Mouse (Mus musculus) adrenal gland, adult 18-20 months (tissue): ENCODE data around the gene BC030867. TPM values are rescaled to one million over a fixed set of nuclear protein-coding genes. Genes with fewer than 3 reads are reported as not detected.

Source experiments
- DNase-seq, 2 experiments: peaks; one replicate each; pipeline ENCODE4 v3.0.0; 2021 to 2022; ENCODE audit warnings: low spot score in 2 of 2
- total RNA-seq, 2 experiments: library from RNA; stranded (reverse); gene quantifications; 1 replicate in 1 of 2; 2 replicates in 1 of 2; pipeline ENCODE4 v1.2.3; 2021

Gene BC030867
- total RNA-seq, 2 experiments from 2014 or later: 0.46 TPM; not detected in 1

DNA sequence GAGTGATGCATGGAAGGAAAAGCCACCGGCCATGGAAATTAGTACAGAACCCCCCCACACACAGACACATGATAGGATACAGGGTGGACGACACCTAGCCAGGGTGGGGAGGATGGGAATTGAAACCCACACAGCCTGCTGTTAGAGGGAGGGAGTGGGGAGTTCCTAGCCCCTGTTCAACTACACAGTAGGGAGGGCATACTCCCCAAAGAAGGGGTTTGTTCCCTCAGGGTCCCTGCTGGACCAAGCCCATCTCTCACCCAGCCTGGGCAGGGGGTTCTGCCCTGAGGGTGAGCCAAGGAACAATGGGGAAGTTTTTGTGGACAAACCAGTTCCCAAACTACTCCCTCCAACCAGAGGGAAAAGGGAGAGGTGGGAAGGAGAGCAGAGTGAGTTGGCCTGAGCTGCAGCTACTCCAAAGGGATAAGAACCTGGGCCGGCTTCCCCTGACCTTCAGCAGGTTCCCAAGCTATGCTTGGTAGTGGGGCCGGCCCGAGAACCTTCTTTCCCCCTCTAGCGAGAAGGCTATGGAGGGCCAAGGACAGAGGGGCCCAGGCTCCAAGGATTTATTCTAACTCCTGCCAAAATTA, 40.9 kb downstream of the BC030867 start:
- DNase-seq: no peak

DNA sequence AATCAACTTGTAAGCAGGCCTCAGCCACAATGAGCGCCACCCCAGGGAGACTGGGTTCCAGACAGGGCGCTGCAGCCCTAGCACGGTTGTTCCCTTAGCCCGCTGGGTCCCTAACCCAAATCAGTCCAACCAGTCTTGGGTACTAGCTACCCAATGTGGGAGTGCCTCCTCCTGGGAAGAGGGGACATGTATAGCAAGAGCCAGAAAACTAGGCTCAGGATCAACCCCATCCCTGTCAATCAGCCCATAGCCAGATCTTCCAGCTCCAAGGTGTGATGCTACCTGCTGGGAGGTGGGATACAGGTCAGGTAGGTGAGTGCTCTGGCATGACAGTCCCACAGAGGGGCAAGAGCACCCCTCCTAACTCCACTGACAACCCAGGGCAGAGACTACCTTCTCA, 41.5 kb downstream of the BC030867 start:
- DNase-seq: no peak

DNA sequence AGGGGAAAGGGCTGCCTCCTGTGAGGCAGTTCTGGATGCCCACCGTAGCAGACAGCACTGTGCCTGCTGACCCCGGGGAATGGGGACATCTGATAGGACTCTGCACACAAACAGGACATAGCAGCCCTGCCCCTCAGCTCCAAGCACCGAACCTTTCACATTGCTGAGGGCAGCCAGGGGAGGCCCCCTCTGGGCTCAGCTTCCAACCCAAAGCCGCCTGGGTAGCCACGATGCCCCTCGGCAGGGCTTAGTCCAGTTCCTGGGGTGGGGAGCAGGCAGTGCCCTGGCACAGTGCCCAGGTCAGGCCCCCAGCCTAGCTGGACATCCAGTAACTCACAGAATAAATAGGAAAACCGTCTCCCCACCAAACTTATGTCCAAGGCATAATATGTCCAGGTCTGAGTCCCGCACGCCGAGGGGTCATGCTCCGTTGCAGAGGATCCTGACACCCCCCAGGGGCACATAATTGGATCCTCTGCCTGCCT, 42.4 kb downstream of the BC030867 start:
- DNase-seq: no peak

DNA sequence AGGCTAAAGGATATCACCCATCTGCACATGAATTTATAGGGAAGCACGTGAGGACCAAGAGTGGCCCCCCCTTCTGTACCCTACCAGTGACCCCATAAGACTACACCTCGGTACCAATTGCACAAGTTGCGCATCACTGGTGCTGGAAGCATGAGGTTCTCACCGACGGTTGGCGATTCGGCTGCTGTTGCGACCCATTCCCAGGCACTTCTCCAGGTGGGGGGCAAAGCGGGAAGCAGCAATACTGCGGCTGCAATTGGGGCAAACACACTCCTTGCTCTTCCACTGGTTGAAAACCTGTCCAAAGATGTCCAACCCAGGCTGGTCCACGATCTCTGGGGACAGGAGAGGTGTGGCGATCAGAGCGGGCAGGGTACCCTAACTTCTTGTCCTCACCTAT, 45.3 kb downstream of the BC030867 start:
- DNase-seq: no peak

DNA sequence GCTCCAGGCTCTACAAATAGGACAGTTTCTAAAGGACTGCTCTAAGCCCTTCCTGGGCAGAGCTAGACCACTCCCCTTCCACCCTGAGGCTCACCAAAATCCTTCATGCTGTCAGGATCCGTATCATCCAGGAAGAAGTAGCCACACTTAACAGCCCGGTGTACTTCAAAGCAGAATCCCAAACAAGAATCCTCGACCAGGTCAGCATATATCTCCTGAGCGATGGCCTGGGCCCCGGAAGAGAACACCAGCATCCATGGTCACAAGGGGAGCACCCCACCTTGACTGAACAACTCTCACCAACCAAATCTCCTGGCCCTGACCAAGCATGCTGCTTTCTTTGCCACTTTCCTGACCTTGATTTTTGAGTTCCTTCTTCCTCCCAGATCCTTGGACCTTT, 45.7 kb downstream of the BC030867 start:
- no peak for DNase-seq

DNA sequence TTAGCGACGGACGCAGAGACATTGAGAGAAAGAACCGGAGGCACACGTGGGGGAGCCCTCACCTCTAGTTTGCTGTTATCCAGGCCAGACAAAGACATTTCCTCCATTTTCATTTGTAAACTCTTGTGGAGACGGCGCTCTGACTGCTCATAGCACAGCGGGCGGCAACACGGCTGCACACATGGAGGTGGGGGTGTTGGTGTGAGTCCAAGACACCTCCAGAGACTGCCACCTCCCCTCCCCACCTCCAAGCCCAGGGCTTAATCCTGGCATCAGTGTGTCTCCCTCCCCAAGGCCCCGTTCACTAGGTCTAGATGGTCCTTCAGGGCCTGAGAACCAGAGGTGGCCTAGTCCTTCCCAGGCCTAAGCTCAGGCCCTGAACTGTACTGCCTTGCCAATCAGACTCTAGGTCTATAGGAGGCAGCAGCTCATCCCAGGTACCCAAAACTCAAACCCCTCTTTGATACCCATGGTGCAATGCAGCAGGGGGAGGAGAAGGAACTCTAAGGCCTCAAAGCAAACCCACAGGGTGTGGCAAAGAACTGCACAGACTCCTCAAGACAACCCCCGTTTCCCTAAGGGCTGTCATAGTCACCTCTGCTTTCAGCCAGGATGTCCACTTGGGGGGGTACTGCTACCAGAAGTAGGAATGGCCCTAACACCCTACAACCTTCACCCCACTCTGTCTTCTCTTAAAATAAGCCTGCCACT, 46.4 kb downstream of the BC030867 start:
- DNase-seq: no peak

DNA sequence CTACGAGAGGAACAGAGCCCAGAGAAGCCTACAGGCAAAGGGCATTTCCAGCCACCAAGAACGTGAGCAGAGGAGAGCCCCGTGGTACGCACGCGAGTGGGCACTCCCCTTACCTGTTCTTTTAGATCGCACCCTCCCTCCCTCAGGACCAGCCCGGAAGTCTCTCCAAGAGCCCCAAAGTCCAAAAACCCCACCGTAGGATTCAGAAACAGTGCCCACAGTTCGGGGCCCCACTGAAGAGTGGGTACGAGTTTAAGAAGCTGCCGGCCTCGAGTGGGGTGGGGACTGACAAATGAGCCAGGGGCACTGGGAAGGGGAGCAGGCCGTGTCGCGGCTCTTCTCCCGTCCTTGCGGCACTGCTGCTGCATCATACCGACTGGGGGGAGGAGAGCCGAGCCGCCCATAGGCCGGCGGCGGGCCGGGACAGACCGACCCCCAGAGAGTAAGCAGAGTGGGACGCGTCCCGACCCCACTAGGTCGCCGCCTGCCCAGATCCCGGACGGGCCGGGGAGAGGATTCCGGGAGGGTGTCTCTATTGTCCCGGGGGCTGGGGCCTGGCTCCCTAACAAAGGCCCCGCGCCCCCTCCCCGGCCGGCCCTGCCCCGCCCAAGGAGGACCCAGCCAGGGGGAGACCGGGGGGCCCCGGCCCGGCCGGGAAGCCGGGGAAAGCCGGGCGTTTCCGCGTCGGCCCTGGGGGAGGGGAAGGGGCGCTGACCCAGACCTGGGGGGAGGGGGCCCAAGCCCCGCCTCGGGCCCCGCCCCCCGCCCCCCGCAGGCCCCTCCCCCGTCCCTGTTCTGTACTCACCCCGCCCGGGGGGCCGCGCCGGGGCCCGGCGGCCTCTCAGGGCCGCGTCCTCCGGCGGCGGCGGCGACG, 47.2 kb downstream of the BC030867 start:
- DNase-seq: peak; percentile 62

DNA sequence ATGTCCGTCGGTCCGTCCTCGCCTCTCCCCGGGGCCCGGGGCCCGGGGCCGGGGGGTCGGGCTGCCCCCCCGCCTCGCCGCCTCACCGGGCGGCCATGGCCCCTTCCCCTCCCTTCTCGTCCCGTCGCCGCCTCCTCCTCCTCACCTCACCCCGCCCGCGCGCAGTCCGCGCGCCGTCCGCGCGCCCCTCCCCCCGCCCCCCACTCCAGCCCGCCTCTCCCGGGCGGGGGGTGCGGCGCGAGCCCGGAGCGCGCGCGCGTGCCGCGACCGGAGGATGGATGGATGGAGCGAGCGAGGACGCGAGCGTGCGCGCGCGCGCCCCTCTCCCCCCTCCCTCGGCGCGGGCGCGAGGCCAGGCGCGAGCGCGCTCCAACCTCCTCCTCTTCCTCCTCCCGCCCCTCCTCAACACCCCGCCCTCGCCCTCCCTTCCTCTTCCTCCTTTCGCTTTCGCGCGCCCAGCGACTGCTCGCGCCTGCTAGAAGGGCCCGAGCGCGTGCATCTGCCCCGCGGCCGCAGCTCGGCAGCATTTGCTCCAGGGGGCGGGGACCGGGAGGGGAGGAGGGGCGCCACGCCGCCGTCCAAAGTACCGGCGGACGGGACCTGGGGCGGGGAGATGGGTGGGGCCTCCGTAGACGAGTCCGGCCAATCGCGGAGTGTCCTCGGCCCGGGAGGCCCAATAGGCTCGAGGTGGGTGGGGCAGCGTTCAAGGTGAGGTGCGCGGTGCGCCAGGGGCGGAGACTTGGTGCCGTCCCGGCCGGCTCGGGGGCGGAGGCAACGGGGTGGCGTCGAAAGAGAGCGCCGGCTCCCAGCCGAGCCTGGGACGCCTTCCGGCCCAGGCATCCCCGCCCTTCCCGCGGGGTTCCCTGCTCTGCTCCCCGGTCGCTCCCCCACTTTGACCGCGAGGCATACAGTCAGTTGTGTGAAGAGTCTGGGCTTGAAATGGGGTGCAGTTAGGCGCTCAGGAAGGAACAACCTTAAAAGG, 48.1 kb downstream of the BC030867 start, which contains the start of gene Atxn7l3:
Gene Atxn7l3 (minus strand): TSS at position 141 of the 982 bp plus-strand sequence.
- peak; percentile 97 for DNase-seq

DNA sequence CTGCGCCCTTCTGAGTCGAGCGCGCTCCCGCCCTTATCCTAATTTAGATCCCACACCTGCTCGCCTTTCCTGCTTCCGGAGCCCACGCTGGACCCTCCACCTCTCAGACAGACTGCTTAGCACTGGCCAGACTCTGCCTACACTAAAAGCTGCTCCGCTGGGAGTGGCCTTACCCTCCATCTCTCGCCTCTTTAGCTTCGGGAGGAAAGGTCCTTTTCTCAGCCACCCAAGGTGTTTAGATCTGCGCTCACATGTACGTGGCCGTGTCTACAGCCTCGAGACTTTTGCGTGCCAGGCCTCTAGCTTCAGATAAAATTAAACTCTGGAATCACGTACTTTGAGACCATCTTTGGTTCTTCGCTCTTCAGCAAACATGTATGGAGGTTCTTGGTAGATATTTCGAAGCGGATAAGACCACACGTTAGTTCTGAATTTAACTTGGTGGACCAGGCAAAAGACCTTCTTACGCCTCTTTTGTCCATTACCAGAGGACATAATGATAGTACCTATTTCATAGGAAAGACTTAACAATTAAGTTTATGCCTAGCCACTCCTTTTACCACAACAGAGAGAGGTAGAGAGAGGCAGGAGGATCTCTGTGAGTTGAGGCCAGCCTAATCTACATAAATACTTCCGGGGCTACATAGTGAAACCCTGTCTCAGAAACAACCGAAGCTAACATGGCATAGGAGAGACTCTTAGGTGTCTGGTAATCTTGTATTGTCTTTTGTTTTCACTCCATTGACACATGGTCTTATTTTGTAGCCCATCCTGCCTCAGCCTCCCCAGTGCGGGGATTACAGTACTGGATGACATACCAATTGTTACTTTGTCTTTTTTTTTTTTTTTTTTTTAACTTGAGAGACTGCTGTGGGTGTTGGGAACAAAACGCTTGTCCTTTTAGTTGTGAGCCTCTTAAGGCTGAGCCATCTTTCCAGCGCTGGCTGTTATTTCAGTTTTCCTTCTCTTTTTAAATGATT, 49.2 kb downstream of the BC030867 start:
- DNase-seq: no peak

DNA sequence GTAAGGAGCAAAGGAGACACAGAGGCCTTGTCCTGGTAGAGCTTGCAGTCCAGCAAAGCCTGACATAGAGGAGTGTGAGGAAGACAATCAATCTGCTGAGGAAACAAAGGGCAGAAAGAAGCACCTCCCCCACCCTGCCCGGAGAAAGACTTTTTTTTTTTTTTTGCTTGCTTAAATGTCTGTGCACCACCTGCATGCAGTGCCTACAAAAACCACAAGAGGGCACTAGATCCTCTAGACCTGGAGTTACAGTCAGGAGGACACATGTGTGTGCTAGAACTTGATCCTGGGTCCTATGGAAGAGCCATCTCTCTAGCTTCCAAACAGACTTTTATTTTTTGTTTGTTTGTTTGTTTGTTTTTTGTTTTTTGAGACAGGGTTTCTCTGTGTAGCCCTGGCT, 51.2 kb downstream of the BC030867 start:
- no peak for DNase-seq

DNA sequence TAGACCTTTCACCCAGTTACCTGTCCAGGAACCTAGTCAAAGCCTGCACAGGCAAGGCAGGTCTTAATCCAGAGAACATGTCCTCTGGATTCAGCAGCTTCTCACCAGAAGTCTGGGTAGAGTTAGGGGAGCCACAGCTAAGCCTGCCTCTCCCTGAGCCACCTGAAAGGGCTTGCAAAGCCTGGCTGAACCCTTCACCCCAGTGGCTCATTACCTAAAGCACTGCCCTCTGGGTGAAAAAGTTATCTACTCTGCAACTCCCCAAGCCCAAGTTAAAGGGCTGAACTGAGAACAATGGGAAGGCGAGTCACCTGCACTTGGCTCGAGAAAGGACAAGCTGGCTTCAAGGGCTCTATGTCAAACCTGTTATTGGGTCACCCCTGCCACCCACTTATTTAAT, 55.5 kb downstream of the BC030867 start:
- DNase-seq: no peak

DNA sequence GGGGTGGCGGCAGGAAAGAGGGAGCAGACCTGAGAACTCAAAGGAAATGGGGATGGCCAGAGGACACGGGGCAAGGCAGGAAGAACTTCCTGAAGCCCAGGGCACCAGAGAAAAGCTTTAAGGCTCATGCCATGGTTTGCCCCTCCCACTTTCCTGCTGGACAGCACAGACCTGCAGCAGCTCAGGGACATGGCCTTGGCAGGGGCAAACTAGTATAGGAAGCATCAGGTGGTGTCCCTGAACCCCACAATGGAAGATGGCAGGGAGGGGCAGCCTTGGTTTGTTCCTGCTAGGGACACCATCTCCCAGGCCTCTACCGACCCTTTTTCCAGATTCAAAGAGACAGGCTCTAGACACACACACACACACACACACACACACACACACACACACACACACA, 56.7 kb downstream of the BC030867 start:
- no peak for DNase-seq

DNA sequence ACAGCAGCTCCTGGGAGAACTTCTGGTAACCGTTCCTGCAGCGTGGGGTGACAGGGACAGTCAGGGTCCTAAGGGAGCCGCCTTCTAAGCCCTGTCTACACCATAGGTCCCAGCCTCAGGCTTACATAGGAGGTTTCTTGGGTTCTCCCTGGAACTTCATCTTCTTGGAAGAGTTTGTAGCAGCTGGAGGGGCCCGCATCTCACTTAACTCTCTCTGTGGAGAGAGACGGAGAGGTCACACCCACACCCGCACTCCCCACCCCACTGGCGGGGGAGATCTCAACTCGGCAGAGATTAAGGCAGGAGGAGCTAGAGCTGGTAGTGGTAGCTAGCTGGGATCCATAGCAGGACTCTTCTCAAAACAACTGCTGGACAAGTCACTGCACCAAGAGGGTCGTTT, 59.4 kb downstream of the BC030867 start:
- no peak for DNase-seq

DNA sequence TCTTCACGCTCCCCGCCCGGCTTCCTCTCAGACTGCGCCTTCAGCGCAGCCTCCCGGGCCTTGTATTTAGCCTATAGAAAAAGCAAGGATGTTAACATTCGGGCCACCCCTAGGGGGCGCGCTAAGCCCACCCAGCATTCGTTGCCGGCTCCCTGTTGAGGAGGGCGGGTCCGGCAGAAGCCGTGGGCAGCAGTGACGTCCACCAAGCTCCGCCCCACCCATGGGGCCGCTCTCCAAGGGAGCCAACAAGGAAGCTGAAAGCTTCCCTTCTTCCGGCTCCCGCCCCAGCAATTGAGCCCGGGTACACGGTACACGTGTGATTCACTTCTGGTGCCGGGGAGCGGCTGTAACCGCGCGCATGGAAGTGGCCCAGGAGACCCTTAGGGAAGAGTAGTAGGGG, 60.3 kb downstream of the BC030867 start:
- DNase-seq: peak; percentile 95 to 97

DNA sequence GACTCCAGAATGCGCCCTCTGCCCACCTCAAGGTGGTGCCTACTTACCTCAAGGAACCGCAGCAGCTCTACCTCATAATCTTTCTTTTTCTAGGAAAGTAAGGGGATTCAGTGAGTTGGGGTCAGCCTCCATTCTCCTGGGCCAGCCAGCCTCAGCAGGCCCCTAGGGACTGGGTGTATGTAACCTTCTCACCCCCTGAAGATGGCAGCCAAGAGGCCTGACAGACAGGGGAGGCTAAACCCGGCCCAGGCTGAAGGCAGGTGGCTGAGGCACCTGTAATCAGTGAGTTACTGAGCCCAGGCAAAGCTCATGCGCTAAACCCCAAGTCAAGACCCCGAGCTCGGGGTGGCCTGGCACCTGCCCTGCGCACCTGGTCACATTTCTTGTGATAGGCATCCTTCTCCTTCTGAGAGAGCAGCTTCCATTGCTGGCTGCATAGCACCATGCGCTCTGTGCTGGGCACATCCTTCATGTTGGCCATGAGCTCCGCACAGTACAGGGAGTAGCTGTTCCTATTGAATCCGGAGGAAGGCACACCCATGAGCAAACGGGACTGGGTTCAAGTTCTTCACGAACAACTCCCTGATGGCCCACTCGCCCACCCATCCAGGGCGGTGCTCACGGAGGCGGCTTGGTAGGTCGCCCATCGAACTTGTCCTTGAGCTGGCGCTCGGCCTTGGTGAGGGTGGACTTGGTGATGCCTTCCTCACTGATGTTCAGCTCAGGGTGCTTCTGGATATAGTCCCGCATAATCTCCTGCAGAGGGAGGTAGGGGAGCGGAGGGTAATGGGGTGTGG, 61.3 kb downstream of the BC030867 start:
- no peak for DNase-seq

DNA sequence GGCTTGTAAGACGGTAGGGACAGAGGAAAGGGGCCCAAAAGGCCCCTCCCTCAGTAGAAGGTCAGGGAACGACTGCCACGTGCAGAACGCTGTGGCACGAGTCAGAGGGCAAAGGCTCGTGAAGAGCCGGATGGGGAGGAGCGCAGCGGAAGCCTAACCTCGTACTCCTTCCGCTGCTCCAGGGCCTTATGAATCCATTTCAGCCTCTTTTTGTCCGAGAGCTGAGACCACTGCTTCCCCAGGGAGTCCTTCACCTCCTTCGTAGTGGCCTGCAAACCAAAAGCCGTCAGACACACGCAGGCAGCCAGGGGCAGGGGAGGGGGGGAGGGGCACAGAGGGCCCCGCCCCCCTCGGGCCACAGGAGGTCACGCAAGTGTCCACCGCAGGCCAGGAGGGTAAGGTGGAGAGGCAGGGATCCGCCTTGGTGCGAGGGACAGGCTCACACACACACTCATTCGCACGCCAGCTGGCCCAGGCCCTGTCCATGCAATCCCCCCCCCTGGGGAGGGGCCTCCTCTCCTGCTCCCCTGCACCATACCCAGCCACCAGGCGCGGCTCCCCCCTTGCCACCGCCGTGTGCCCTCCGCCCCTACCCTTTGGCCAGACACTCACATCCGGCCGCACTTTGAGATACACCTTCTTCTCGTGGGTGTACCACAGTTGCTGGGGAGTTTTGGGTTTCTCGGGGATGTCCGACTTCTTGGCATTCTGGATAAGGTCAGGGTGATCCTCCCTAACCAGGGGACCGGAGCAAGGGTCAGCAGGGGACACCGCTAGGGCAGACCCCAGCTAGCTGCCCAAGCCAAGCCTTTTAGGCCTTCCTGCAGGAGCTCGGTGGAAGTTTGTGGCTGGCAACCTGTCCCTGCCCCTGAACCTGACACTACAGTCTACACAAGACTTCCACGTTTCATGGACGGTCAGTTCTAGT, 62.4 kb downstream of the BC030867 start:
- DNase-seq: no peak

DNA sequence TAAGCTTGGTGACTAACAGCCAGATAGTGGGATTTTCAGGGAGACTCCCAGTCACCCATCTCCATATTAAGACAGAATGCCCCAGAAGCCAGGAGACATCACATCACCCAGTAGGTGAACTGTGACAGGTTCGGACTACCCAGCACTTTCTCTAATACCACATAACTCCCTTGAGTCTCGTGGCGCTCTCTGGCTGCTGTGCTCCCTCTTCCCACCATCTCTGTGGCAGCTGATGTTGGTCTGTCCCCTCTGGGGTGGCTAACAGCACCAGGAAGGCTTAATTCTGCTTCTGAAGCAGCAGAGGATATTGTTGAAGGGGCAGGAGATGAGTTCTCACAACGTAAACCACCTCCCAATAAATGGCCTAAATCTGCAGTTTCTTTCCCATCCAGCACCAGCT, 63.3 kb downstream of the BC030867 start:
- DNase-seq: no peak
